Mouse (Mus musculus) B cell, adult 2 months (primary cell): ENCODE results near the gene Syne2.
A peak's percentile ranks its signal among the peaks of the same experiment; 100 is the strongest.

ENCODE experiments used
- DNase-seq, 2 experiments: peaks; one replicate each; pipeline ENCODE4 v3.0.0; 2022

The Syne2 gene

DNA sequence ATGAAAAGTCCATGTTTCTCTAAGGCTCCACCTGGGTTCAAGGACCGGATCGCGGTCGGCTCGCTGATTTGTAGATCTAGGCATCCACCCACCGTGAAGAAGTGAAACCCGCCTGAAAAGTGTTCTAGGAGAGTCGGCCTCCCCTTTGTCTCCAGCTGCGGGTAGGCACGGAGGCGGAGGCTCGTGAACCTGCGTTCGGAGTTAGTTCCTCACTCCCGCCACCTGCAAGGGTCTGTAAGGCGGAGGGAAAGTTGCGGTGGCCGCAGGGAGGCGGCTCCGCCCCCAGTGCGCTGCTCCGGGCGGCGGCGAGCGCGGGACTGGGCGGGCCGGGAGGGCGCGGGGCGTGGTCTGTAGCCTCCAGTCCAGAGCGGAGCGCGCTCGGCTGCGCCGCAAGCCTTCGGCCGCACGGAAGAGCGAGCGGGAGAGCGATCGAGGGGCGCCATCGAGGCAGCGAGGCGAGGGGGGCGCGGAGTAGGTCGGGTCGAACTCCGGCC lies at the start of gene Syne2:
TSS of gene Syne2 (plus strand) at position 176 of the 494 bp plus-strand sequence.
- peak; percentile 80 to 84 for DNase-seq

DNA sequence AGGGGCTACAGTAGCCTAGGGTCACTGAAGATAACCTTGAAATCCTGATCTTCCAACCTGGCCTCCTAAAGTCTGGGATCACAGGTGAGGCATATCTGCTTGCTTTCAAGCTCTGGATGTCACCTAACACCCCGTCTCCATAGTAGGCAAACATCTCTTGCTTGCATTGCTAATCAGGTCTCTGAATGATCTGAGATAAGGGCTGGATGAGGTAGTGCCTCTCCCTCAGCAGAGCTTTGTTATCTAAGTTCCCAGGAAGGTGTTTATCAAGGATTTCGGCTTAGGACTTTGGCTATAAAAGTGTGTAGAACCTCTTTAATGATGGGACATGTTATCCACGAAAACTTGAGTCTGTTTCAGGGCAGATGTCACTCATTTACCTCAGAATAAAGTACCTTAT lies 46.5 kb upstream of the Syne2 start:
- DNase-seq = no peak

DNA sequence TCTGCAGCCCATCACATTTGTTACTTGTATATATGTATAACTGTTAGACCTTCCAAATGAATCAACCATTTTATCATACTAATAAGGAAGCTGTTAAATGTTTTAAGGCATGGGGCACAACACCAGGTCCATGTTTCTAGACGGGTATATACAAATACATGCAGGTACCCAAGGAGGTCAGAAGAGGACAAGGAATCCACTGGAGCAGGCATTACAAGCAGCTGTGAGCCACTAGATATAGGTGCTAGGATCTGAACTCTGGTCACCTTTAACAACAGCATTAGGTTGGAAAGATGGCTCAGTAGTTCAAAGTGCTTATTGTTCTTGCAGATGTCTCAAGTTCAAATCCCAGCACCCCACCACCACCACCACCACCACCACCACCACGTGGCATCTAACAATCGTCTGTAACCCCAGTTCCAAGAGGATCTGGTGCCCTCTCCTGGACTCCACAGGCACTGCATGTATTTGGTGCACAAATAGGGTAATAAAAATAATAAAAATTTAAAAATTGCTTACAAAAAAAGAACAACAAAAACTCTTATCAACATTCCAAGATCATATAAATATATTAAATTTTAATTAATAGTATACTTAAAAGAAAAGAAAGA lies 45.4 kb upstream of the Syne2 start:
- DNase-seq = peak; percentile 80 to 83

DNA sequence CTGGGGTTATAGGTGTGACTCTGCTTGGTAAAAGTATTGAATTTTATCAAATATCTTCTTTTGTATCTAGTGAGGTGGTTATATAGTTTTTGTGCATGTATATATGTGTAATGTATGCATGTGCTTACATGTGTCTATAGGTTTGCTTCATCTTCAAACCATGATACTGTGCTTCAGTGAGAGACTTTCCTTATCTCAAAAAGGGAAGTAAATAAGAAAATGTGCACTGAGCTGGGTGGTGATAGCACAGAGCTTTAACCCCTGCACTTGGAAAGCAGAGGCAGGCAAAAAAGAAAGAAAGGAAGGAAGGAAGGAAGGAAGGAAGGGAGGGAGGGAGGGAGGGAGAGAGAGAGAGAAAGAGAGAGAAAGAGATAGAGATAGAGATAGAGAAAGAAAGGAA lies 36.5 kb upstream of the Syne2 start:
- no peak for DNase-seq

DNA sequence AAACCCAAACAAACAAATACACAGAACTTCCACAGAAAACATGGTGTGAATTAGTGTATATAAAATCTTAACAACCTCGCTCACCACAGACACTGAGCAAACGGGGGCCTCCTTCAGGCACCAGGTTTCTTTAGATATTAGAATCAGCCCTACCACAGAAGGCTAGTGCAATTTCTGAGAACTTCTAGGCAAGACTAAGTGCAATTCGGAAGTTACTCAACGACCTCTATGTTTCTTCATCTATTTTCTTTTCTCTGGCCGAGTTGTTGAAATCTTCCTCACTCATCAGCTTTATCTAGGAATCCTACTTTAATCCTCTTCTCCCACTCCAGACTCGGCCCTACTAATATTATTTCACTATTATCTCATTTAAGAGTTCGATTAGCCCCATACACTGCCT lies 35.9 kb upstream of the Syne2 start:
- no peak for DNase-seq

DNA sequence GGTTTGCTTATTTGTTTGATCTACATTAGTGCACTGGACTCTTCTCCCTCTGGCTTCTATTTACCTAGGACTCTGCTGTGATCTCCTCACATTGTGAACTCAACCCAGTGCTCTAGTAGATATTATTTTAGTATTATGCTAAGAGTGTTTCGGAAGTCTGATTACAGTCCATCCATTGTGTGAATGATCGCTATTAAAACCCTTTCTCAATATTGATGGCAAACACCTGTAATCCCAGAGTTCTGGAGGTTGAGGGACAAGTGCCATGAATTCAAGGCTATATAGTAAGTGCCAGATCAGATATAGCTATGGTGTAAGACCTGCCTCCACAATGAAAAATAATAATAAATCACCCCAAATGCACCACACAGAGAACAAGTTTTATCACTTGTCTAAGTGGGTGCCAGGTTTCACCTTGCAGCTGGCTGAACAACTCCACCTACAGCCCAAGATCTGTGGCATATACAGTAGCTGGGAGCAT lies 33.6 kb upstream of the Syne2 start:
- no peak for DNase-seq

- peak; percentile 11 to 23 for DNase-seq
Observed at GRCm38 (mm10) chr12:75786681-75787080, 31.3 kb upstream of the Syne2 start.

DNA sequence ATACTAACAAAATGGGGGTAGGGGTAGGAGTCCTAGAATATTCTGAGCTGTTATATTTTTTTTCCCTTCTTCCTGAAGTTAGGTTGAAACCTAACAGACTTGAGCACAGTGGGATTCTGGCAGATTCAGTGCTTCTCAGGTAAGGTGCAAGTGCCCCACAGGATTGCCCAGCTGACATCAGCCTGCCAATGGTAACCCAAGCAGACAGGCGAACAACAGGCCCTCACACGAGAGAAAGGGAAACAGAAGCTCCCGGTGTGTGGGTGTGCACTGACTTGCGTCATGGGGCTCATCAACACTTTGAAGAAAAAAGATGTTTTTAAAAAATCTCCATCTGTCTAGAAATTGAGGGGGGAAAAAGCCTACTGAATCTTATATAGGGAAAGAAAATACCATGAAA lies 28.5 kb upstream of the Syne2 start:
- no peak for DNase-seq

GRCm38 (mm10) chr12:75794527-75794926 lies 23.4 kb upstream of the Syne2 start:
- DNase-seq = no peak

- peak; percentile 13 to 16 for DNase-seq
Observed at GRCm38 (mm10) chr12:75796510-75796909, 21.4 kb upstream of the Syne2 start.

DNA sequence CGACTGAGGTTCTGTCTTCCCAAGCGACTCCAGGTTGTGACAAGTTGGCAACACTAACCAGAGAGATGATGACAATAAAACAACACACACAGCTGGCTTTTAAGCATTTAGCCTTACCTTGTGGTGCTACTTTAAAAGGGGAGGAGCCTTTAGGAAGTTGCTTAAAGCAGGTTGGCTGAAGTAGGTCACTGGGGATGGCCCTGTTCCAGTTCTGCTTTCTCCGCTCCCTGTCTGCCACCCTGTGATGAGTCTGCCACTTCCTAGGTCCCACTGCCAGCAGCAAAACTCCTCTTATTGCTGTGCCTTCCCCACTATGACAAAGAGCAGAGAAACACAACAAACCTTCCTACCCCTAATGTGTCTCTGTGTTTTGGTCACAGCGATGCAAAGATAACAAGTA lies 11.7 kb upstream of the Syne2 start:
- DNase-seq = no peak

GRCm38 (mm10) chr12:75813766-75814165 lies 4.2 kb upstream of the Syne2 start:
- no peak for DNase-seq

GRCm38 (mm10) chr12:75814551-75814950 lies 3.4 kb upstream of the Syne2 start:
- DNase-seq = no peak

DNA sequence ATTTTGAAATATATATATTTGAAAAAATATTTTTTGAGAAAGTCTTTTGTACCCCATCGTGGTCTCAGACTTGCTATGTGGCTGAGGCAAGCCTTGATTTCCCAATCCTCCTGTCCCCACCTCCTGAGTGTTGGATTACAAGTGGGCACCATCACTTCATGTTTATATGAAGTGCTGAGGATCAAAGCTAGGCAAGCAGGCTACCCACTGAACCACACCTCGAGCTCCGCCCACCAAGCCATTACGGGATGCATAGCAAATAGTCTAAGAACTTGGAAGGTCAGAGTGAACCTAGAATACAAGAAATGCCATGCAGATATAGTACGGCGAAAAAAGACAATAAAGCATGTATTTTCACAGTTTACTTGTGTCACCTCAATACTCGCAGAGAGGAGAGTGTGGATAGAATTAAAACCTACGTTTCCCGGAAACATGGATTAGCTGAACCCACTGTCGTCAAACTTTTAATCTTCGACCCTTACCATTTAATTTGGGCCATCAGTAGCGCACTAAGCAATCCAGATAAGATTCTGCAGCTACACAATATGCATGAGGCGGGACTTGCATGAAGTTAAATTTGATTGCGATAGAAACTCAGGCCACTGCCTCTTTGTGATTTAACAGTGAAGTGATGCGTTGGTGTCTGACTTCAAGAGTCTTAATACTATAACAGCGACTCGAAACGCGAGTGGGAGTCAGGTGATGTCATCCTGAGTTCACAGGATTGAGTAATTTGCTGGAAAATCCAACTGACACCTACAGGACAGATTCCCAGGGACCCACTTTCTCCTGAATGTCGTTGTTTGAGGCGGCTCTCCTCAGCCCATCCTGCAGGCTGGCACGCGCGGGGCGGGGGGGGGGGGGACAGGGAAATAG lies 715 bp upstream of the Syne2 start:
- no peak for DNase-seq

GRCm38 (mm10) chr12:75818453-75819434 lies 810 bp downstream of the Syne2 start:
- DNase-seq = peak; percentile 51 to 62

DNA sequence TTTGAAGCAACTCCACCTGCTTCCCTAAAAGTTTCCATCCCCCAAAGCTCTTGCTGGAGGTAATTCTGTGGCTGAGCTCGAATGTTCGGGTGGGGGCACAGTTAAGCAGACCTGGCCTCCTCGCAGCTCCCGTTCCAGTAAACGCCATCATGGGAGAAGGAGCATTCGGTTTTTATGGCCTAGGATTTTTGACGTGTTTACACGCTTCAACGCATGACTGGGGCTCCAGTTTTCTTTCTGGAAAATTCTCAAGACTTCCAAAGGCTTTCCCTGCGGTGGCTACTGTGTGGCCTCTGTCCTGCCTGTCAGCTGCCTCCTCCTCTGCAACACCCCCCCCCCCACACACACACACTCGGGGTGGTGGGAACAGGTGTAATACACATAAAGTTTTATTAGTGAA lies 1.5 kb downstream of the Syne2 start:
- DNase-seq = no peak

DNA sequence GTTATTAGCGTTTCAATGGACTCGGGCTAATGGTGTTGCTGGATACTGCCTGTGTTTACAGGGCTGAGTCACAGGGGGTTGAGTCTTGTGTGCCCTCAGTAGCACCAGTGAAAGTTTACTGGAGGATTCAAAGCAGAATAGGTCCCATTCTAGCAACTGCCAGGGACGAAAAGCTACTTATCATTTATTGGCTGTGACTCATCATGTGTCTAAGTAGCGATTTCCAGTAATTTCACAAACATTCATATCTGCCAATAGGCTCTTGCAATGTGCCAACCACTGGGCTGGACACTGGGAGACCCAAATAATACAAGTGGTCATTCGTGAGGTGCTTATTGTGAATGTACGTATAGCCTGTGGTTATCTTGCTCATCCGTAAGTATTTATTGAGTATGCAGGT lies 2.3 kb downstream of the Syne2 start:
- DNase-seq = no peak

- DNase-seq = no peak
Observed at GRCm38 (mm10) chr12:75822122-75822521, 4.2 kb downstream of the Syne2 start.

DNA sequence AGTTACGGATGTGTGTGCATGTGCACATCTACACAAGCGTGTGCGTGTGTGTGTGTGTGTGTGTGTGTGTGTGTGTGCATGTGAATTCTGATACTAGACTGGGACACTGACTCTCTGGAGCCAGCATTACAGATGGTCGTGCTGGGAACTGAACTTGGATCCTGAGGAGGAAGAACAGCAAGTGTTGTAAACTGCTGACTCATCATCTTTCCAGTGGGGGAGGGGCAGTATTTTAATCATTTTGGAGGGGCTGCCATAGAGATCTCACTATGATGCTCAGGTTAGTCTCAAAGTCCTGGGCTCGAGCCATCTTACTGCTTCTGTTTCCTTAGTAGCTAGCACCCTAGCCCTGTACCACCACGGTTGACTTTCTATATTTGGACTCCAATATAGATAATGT lies 5.5 kb downstream of the Syne2 start:
- no peak for DNase-seq

- DNase-seq = no peak
Observed at GRCm38 (mm10) chr12:75825458-75825857, 7.5 kb downstream of the Syne2 start.

GRCm38 (mm10) chr12:75826699-75827353 lies 8.9 kb downstream of the Syne2 start:
- DNase-seq = no peak

- DNase-seq = no peak
Observed at GRCm38 (mm10) chr12:75827751-75828150, 9.8 kb downstream of the Syne2 start.
